Mouse (Mus musculus): ENCODE results near the gene Dnajc12.

- TF ChIP-seq CTCF (IDR thresholded peaks at IDR 0.05) (no peak), POLR2A (IDR thresholded peaks at IDR 0.05; ENCODE audit: insufficient read depth, low read depth, low read length) (no peak)
Measured at GRCm38 (mm10) chr10:63368041-63368440, 14.2 kb upstream of the Dnajc12 start.
